Mouse (Mus musculus) bone marrow, adult 2 months (tissue): ENCODE results near the gene Myo1b.

ENCODE experiments used
- CTCF ChIP-seq: fragments of 200-500 bp; IDR thresholded peaks from 2 replicates; pipeline ENCODE4 v1.5.1; 2011; ENCODE audit warnings: low read length, control low read depth; ENCODE audit not compliant: control insufficient read depth, insufficient read depth
- POLR2A ChIP-seq: fragments of 200-500 bp; IDR thresholded peaks from 2 replicates; pipeline ENCODE4 v1.6.1; 2011; ENCODE audit warnings: low read depth, mild to moderate bottlenecking, control low read depth, low read length, borderline replicate concordance; ENCODE audit not compliant: control insufficient read depth

DNA sequence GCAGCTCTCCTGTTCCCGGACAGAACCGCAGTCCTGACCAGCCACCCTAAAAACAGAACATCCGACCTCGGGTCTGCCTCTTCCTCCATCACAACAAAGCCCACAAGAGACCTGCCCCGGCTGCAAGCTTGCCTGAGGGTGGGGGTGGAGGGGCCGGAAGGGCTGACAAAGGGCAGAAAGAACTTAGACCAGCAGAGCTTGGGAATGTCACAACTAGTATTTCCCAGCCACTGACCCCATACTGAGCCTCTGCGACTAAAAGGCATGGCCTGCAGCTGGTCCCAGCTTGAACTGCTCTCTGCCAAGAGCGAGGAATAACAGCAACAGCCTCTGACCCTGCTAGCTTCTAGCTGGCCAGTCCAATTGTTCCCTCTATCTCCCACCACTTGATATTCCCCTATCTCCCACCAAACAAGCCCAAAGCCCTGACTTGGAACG lies 36.5 kb downstream of the Myo1b start:
- TF ChIP-seq POLR2A (no peak), CTCF (no peak)
